Mouse (Mus musculus) left cerebral cortex, postnatal 14 days (tissue): Measurements from ENCODE around the gene Rbfox2. TPM values are rescaled to one million over a fixed set of nuclear protein-coding genes. Genes with fewer than 3 reads are reported as not detected.
"Not testable (repeated sequence)": the region's sequence is repeated elsewhere in the genome, so short reads cannot be mapped to it uniquely, and the experiment has no call there.

ENCODE experiments used
- DNase-seq, 2 experiments: peaks; one replicate each; pipeline ENCODE4 v3.0.0; 2021 to 2022; ENCODE audit warnings: low spot score in 2 of 2, mixed read lengths in 1 of 2
- intact Hi-C: fragments of 180-260 bp; cut with DNase I; formaldehyde crosslinking; loops from one replicate; pipeline ENCODE4 v1.15.1; 2025
- total RNA-seq, 2 experiments: library from RNA; stranded (reverse); gene quantifications; 2 replicates each; pipeline ENCODE4 v1.2.3; 2021

Gene Rbfox2
- total RNA-seq, 2 experiments from 2014 or later: 237 to 248 TPM

- no peak for DNase-seq
- intact Hi-C loops: no loop called here
These were observed 16.5 kb downstream of the Rbfox2 start for GRCm38 (mm10) chr15:77290352-77290751.

- no peak for DNase-seq
- intact Hi-C loops: no loop called here
These were observed 26.7 kb downstream of the Rbfox2 start for GRCm38 (mm10) chr15:77280130-77280529.

- intact Hi-C loops: no loop called here
- no peak for DNase-seq
These were observed 28.0 kb downstream of the Rbfox2 start for GRCm38 (mm10) chr15:77278825-77279224.

- intact Hi-C loops: no loop called here
- DNase-seq: peak in 1 of 2 experiments; percentile 18
These were observed 29.7 kb downstream of the Rbfox2 start for GRCm38 (mm10) chr15:77276838-77277725.

- intact Hi-C loops: no loop called here
- no peak for DNase-seq
These were observed 30.5 kb downstream of the Rbfox2 start for GRCm38 (mm10) chr15:77276300-77276699.

GRCm38 (mm10) chr15:77275572-77275971 is 31.2 kb downstream of the Rbfox2 start:
- intact Hi-C loops: no loop called here
- no peak for DNase-seq

- DNase-seq: no peak
- intact Hi-C loops: no loop called here
These were observed 32.9 kb downstream of the Rbfox2 start for GRCm38 (mm10) chr15:77273947-77274346.

- DNase-seq: no peak
- intact Hi-C loops: no loop called here
These were observed 35.5 kb downstream of the Rbfox2 start for GRCm38 (mm10) chr15:77271285-77271684.

- DNase-seq: peak; percentile 27 to 66
- intact Hi-C loops: not testable (repeated sequence)
These were observed 37.3 kb downstream of the Rbfox2 start for GRCm38 (mm10) chr15:77269496-77269895.

- peak in 1 of 2 experiments; percentile 59 for DNase-seq
- intact Hi-C loops: no loop called here
These were observed 38.4 kb downstream of the Rbfox2 start for GRCm38 (mm10) chr15:77268415-77268814.

GRCm38 (mm10) chr15:77265318-77265717 is 41.5 kb downstream of the Rbfox2 start:
- intact Hi-C loops: no loop called here
- no peak for DNase-seq

GRCm38 (mm10) chr15:77264314-77264713 is 42.5 kb downstream of the Rbfox2 start:
- intact Hi-C loops: no loop called here
- no peak for DNase-seq

GRCm38 (mm10) chr15:77262782-77263181 is 44.0 kb downstream of the Rbfox2 start:
- DNase-seq: no peak
- intact Hi-C loops: no loop called here

- DNase-seq: peak; percentile 77 to 92
- intact Hi-C loops: no loop called here
These were observed 49.2 kb downstream of the Rbfox2 start for GRCm38 (mm10) chr15:77257437-77258229.

GRCm38 (mm10) chr15:77256782-77257181 is 50.0 kb downstream of the Rbfox2 start:
- DNase-seq: no peak
- intact Hi-C loops: no loop called here

- DNase-seq: no peak
- intact Hi-C loops: no loop called here
These were observed 52.2 kb downstream of the Rbfox2 start for GRCm38 (mm10) chr15:77254636-77255035.

GRCm38 (mm10) chr15:77254128-77254527 is 52.7 kb downstream of the Rbfox2 start:
- intact Hi-C loops: no loop called here
- DNase-seq: no peak

- intact Hi-C loops: no loop called here
- no peak for DNase-seq
These were observed 55.1 kb downstream of the Rbfox2 start for GRCm38 (mm10) chr15:77251706-77252105.

GRCm38 (mm10) chr15:77250806-77251205 is 56.0 kb downstream of the Rbfox2 start:
- intact Hi-C loops: no loop called here
- DNase-seq: no peak

- intact Hi-C loops: no loop called here
- DNase-seq: no peak
These were observed 57.4 kb downstream of the Rbfox2 start for GRCm38 (mm10) chr15:77249421-77249820.
